Mouse (Mus musculus) liver, postnatal 0 days (tissue): ENCODE data around the gene Ewsr1.

Source experiments
- CTCF ChIP-seq: sonication (generic); IDR thresholded peaks from 2 replicates; pipeline ENCODE4 v1.5.1; 2016; ENCODE audit warnings: antibody characterized with exemption, low read depth
- EP300 ChIP-seq: IDR thresholded peaks from 2 replicates; pipeline ENCODE4 v1.6.1; 2016; ENCODE audit warnings: antibody characterized with exemption, low read depth, mild to moderate bottlenecking

DNA sequence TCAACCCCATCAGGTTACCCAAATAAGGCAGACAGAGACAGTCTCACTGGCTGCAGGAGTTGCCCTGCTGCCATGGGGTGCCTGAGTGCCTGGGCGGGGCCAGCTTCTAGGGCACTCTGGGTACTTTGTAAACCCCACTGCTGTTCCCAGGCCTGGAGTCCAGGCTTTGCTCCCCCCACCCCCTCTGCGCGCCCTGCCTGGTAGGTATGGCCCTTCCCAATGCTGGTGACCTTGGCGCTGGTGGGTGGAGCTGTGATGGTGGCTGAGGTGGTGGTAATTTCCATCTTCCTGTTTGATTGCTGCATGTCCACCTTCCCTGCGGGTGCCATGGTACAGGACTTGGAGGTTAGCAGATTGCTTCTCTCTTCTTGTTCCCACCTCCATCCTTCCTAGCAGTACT lies 58.5 kb downstream of the Ewsr1 start:
- no peak for TF ChIP-seq CTCF
- no peak for TF ChIP-seq EP300
